Mouse (Mus musculus) right cerebral cortex, postnatal 10 days (tissue): ENCODE measurements around the gene Ccdc163.
"Not testable (repeated sequence)": the region's sequence is repeated elsewhere in the genome, so short reads cannot be mapped to it uniquely, and the experiment has no call there.

Experiments used
- DNase-seq, 2 experiments: peaks; one replicate each; pipeline ENCODE4 v3.0.0; 2021; ENCODE audit warnings: low spot score in 2 of 2

The Ccdc163 gene

GRCm38 (mm10) chr4:116708201-116708764 is at the start of gene Ccdc163, which contains the start of gene Mmachc:
Ccdc163 (plus strand) TSS chr4:116708509.
Mmachc (minus strand) TSS chr4:116708406.
- peak; percentile 97 to 98 for DNase-seq

- no peak for DNase-seq
These were observed 48.8 kb upstream of the Ccdc163 start for GRCm38 (mm10) chr4:116659474-116659873.

GRCm38 (mm10) chr4:116659916-116660315 is 48.4 kb upstream of the Ccdc163 start:
- not testable (repeated sequence) for DNase-seq

- no peak for DNase-seq
These were observed 47.5 kb upstream of the Ccdc163 start for GRCm38 (mm10) chr4:116660829-116661228.

GRCm38 (mm10) chr4:116661998-116662397 is 46.3 kb upstream of the Ccdc163 start:
- DNase-seq: no peak

- DNase-seq: no peak
These were observed 41.7 kb upstream of the Ccdc163 start for GRCm38 (mm10) chr4:116666625-116667024.

GRCm38 (mm10) chr4:116668145-116668544 is 40.2 kb upstream of the Ccdc163 start:
- no peak for DNase-seq

GRCm38 (mm10) chr4:116669291-116669690 is 39.0 kb upstream of the Ccdc163 start:
- DNase-seq: no peak

- peak in 1 of 2 experiments; percentile 36 for DNase-seq
These were observed 35.5 kb upstream of the Ccdc163 start for GRCm38 (mm10) chr4:116672785-116673184.

GRCm38 (mm10) chr4:116674761-116675160 is 33.5 kb upstream of the Ccdc163 start:
- DNase-seq: not testable (repeated sequence)

- no peak for DNase-seq
These were observed 32.3 kb upstream of the Ccdc163 start for GRCm38 (mm10) chr4:116676027-116676426.

- DNase-seq: no peak
These were observed 30.5 kb upstream of the Ccdc163 start for GRCm38 (mm10) chr4:116677808-116678207.

- no peak for DNase-seq
These were observed 29.2 kb upstream of the Ccdc163 start for GRCm38 (mm10) chr4:116679141-116679540.

- not testable (repeated sequence) for DNase-seq
These were observed 27.8 kb upstream of the Ccdc163 start for GRCm38 (mm10) chr4:116680521-116680920.

GRCm38 (mm10) chr4:116683957-116684356 is 24.4 kb upstream of the Ccdc163 start:
- no peak for DNase-seq

GRCm38 (mm10) chr4:116684665-116685064 is 23.6 kb upstream of the Ccdc163 start:
- DNase-seq: no peak

- DNase-seq: peak; percentile 94 to 95
These were observed 22.8 kb upstream of the Ccdc163 start, which contains the start of gene Prdx1 for GRCm38 (mm10) chr4:116685402-116686061. Prdx1 (plus strand) TSS chr4:116685544.

GRCm38 (mm10) chr4:116687041-116687440 is 21.3 kb upstream of the Ccdc163 start:
- DNase-seq: no peak

- no peak for DNase-seq
These were observed 18.9 kb upstream of the Ccdc163 start for GRCm38 (mm10) chr4:116689309-116689876.

GRCm38 (mm10) chr4:116692146-116692545 is 16.2 kb upstream of the Ccdc163 start:
- DNase-seq: no peak

- DNase-seq: no peak
These were observed 14.5 kb upstream of the Ccdc163 start for GRCm38 (mm10) chr4:116693785-116694184.

GRCm38 (mm10) chr4:116698693-116699342 is 9.5 kb upstream of the Ccdc163 start:
- DNase-seq: no peak
